Mouse (Mus musculus): ENCODE results near the gene Mdn1.
A peak's percentile ranks its signal among the peaks of the same experiment; 100 is the strongest.

Gene Mdn1

DNA sequence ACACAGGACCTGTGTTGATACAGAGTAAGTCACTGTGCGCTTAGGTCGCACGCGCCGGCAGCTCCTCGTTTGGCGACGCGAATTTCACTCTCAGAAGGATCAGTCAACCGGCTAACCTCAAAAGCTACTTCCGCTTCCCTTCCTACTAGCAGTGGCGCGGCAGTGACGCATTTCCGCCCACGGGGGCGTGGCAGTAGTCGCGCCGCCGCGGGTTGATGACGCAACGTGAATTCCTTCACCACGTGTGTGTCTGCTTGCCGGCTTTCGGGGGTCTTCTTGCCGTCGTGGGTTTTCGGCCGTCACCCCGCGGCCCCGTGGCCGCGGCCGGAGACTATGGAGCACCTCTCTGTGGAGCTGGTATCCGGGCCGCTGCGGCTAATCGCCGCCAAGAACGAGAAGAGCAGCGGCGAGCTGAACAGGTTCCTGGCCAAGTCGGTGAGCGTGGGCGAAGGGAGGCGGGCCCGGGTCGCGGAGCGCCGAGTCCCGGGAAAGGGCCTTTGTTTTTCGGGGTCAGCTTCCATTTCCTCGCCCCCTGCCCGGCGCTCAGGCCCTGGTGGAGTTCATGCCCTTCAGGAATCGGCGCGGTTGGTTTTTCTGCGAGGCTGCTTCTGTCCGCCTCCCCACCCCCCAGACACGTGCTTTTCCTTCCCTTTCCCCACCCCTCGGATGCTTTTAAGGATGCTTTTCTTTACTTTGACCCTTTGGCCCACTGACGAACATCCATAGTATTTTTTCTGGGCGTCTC is at the start of gene Mdn1:
TSS of gene Mdn1 (plus strand) at position 202 of the 745 bp plus-strand sequence.
- peak; percentile 95 for DNase-seq (ENCODE audit: low read depth, low spot score)

DNA sequence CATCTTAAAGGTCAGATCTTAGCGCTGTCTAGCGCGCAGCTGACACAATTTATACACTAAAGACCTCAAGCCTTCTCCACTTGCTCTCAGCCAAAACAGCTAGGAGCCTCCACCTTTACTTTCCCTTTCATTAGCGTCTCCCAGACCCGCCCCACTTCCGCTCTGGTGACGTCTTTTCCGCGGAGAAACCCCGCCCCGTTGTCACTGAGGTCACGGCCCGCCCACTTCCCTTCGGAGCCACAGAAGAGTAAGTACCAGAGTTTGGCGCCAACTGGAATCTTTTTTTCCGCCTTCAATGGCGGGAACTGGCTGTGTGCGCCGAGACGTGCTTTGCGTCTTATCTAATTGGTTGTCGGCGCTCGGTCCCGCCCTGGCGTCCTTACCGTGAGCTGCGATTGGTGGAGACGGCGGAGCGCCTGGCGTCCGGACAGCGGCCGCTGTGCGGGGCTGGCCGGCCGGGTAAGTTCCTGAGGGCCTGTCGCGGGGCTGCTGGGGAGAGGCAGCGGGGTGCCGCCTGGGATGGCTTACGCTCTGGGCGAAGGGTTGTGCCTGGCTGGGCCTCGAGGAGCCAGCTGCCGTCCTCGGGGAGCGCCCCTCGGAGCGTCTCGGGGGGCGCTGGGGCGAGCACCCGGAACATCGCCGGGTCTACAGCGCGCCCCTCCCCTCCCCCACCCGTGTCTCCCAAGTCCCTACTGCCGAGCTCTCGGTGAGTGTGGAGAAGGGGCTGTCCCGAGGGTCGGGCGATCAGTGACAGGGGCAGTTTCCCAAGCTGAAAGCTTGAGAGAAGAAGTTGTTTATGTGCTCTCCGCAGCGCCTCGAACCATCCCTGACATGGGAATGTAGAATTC is 41.7 kb upstream of the Mdn1 start, which contains the start of gene Casp8ap2:
TSS of gene Casp8ap2 (plus strand) at position 418 of the 848 bp plus-strand sequence.
- peak; percentile 99 for DNase-seq (ENCODE audit: low read depth, low spot score)

DNA sequence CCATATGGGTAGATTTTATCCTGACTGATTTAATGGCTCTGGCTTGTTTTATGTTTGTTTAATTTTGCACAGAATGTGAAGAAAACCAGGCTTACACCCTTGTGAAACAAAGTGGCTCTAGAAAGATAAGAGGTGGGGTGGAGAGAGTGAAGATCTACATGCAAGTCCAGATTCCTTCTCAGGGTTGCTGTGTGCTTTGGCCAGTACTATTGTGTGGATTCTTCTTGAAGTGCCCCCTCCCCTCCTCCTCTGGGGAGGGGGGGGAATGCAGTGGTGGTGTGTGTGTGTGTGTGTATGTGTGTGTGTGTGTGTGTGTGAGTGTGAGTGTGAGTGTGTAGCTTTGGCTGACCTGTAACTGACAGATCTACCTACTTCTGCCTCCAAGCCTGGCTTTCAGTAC is 35.3 kb upstream of the Mdn1 start:
- DNase-seq (ENCODE audit: low read depth, low spot score), result no peak

- no peak for DNase-seq (ENCODE audit: low read depth, low spot score)
Observed at GRCm38 (mm10) chr4:32651669-32652068, 5.2 kb upstream of the Mdn1 start.

DNA sequence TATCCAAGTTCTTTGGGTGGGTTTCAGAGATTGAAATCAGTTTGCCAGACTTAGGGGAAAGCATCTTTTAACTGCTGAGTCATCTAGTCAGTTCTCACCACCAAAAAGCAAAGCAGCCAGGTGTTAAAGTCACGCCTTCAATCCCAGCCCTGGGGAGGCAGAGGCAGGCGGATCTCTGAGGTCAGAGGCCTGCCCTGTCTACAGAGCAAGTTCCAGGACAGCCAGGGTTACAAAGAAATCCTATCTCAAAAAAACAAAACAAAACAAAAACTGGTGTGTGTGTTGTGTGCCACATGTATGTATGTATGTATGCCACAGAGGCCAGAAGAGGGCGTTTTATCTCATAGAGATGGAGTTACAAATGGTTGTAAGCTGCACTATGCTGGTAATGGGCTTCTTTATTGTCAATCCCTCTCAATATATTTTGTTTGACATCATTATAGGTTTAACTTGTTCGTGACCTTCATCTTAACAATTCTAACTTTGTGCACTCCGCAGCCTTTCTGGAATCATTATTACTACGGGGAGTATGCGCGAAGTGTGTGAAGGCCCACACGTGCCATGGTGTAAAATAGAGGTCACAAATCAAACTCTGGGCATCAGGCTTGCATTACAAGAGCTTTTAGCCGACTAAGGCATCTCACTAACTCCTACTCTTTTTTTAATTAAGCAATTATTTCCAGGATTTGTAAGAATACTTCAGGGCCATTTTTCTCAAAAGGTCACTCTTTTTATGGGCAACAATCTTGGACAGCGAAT is 594 bp upstream of the Mdn1 start:
- DNase-seq (ENCODE audit: low read depth, low spot score), result no peak

DNA sequence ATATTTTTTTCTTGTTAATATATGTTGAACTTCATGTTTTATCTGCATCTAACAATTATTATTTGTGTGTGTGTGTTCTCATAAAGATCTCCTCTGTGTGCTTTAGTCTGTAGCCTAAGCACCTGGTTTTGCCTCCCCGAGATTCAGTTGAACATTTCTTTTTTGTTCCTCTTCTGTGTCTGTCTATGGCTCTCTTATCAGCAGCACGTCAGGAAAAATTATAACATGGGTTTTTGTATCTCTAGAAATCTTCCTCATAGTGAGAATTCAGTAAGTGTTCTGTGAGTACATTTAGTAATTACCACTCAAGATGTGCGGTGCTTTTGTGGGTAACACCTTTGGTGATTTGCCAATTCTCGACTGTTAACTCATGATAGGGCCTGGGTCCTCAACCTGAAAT is 8.9 kb downstream of the Mdn1 start:
- DNase-seq (ENCODE audit: low read depth, low spot score), result no peak

GRCm38 (mm10) chr4:32668291-32668690 is 11.4 kb downstream of the Mdn1 start:
- DNase-seq (ENCODE audit: low read depth, low spot score), result no peak

DNA sequence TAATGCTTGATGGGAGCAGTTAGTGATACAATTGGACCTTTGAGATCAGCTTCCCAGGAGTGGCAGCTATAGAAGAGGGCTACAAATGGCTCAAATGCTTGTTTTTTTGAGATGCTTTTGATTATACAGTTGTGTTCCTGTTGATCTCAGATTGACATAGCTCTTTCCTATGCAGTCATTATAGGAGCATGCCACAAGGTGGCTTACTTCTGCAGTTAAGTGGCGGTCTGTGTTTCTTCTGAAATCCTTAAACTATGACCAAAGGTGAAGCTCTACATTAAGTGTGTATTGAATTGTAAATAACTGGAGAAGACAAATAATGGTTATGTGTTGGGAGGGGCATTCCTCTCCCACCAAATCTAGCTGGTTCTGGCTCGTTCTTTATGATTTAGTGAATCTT is 12.9 kb downstream of the Mdn1 start:
- DNase-seq (ENCODE audit: low read depth, low spot score), result no peak

- DNase-seq (ENCODE audit: low read depth, low spot score), result no peak
Observed at GRCm38 (mm10) chr4:32674025-32674424, 17.1 kb downstream of the Mdn1 start.

DNA sequence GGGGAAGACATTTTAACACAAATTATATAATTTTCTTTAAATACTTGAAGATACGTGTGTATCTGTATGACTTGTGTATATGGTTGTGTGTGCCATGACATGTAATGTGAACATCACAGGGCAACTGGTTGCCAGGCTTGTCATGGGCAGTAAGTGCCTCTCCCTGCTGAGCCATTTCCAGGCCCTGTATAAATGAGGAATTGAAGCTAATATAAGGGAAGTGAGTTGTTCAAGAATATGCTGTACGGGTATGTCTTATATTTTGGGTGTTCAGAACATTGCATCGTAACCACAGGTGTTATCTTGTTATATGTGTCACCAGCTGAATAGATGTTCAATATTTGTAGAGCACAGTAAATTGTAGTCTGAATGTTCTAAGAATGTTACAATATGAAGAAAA is 20.6 kb downstream of the Mdn1 start:
- DNase-seq (ENCODE audit: low read depth, low spot score), result no peak

- DNase-seq (ENCODE audit: low read depth, low spot score), result no peak
Observed at GRCm38 (mm10) chr4:32680843-32681242, 23.9 kb downstream of the Mdn1 start.

DNA sequence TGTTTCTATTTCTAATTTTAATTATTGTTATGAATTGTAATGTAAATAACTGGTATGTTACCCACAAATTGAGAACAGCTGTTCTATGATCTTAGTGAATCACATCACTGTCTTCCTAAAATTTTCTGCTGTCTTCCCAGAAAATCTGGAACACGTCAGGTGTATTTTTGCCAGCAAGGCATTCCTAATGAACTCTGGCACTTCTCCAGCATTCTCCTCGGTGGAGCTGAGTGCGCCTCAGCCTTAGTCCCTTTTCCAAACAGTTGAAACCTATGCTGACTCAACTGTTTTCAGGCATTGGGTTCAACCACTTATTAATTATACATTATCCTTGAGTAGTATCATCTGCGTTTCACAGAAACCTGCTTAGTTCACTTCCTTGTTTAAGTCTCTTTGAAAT is 25.6 kb downstream of the Mdn1 start:
- DNase-seq (ENCODE audit: low read depth, low spot score), result no peak

GRCm38 (mm10) chr4:32683061-32683582 is 26.2 kb downstream of the Mdn1 start:
- no peak for DNase-seq (ENCODE audit: low read depth, low spot score)

GRCm38 (mm10) chr4:32717733-32718132 is 60.8 kb downstream of the Mdn1 start:
- no peak for DNase-seq (ENCODE audit: low read depth, low spot score)

- no peak for DNase-seq (ENCODE audit: low read depth, low spot score)
Observed at GRCm38 (mm10) chr4:32745394-32745793, 88.5 kb downstream of the Mdn1 start.

DNA sequence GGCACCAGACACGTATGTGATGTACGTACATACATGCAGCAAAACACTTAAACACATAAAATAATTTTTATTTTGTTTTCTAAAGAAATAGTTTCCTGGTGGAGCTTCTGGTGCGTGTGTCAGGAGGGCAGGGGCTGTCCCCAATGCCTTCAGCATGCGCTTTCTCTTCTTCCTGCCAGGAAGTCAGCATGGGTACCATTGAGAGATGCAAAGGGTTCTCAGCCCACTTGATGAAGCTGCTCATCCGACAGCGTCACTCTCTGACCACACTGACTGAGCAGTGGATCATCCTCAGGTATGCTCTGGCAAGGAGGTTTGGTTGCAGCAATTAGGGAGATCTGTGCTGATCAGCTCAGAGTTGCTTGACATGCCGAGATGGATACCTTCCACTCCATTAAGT is 91.5 kb downstream of the Mdn1 start:
- no peak for DNase-seq (ENCODE audit: low read depth, low spot score)

GRCm38 (mm10) chr4:32750711-32751110 is 93.8 kb downstream of the Mdn1 start:
- no peak for DNase-seq (ENCODE audit: low read depth, low spot score)

DNA sequence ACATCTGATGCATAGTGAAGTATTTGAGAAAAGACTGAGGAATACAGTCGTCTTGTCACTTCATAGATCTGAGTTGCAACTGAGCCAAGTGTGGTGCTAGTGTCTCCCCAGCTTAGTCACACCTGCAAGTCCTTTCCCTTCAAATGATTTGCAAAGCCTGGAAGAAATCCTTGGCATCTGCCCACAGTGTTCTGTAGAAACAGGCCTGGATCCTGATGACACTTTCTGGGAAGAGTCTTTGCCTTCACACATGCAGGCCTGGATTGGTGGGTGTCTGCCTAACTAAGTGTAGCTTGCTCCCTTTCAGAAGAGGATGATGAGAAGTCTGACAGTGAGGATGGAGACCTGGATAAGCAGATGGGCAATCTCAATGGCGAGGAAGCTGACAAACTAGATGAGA is 100.5 kb downstream of the Mdn1 start:
- DNase-seq (ENCODE audit: low read depth, low spot score), result no peak

GRCm38 (mm10) chr4:32767471-32767870 is 110.6 kb downstream of the Mdn1 start:
- DNase-seq (ENCODE audit: low read depth, low spot score), result no peak

DNA sequence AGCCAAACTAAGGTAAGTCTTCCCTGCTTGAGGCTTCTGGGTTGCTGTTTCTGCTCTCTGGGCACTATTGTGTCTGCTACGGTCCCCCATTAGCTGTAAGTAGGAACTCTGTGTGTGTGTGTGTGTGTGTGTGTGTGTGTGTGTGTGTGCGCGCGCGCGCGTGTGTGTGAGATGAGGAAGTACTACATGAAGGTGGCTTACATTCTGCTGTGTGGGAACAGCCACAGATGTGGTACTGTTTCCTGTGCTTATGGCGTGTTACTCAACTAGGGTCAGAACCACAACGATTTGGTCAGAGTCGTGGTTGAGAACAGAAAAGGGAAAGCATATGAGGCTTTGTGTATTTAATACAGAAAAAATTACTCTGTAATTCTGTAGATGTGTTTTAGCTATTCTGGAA is 111.1 kb downstream of the Mdn1 start:
- DNase-seq (ENCODE audit: low read depth, low spot score), result no peak

DNA sequence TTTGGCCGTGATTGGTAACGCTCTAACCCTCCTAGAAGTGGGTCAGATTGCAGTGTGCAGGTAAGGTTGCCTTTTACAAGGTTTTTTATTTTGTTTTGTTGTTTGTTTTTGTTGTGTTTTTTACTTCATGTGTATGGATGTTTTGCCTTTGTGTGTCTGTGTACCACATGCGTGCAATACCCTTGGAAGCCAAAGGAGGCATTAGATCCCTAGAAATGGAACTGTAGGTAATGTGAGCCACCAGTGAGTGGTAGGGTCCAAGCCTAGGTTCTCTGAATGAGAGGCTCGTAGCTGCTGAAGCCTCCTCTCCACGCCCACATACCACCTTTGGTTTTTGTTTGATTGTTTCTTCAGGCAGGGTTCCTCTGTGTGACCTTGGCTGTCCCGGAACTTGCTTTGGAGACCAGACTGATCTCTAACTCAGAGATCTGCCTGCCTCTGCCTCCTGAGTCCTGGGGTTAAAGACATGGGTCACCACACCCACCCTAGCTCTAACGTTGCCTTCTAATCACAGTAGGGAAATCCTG is 113.4 kb downstream of the Mdn1 start:
- DNase-seq (ENCODE audit: low read depth, low spot score), result no peak

- no peak for DNase-seq (ENCODE audit: low read depth, low spot score)
Observed at GRCm38 (mm10) chr4:32779996-32780395, 123.1 kb downstream of the Mdn1 start.

Data from forelimb bud, embryonic 11.5 days (tissue).